Mouse (Mus musculus): Measurements from ENCODE around the gene Ppp1r21. TPM values are rescaled to one million over a fixed set of nuclear protein-coding genes. Genes with fewer than 3 reads are reported as not detected.

The Ppp1r21 gene
- polyA plus RNA-seq, 1 experiment from 2014 or later: 47.2 TPM

DNA sequence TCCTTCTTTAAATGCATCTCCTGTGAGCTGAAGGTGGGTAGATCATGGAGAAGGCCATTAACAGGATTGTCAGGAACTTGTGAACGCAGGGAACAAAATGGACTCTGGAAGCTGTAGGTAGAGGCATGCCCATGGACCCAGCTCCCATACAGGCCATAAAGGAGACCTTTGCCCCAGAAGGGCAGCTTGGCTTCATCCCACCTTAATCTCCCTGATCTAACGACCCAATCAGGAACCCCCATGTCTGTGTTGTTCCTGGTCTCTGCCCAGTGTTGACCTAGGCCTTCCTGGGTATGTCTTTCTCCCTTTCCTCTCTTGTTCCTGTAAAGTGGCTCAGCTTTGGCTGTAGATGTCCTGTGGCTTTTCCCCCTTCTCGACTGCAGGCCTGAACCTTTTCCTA lies 91.5 kb downstream of the Ppp1r21 start:
- Histone ChIP-seq H3K4me1 (ENCODE audit: control insufficient read depth, insufficient read depth, low read length) (no peaks in the 10 kb centered on the region), H3K9me3 (ENCODE audit: control insufficient read depth, low read length) (no peaks in the 10 kb centered on the region), H3K4me3 (replicated peaks; ENCODE audit: low read depth, low read length) (no peak overlapping the region), H3K36me3 (ENCODE audit: control insufficient read depth, insufficient read depth, low read length) (no peaks in the 10 kb centered on the region), H3K4me2 (ENCODE audit: low read length) (no peak overlapping the region), H3K9ac (replicated peaks; ENCODE audit: low read length) (no peak overlapping the region), H3K27ac (replicated peaks; ENCODE audit: low read depth, low read length) (no peak overlapping the region), H3K27me3 (ENCODE audit: control insufficient read depth, insufficient read depth, low read length) (no peaks in the 10 kb centered on the region)
- 93% methylated on average over 3 of the region's 3 CpGs for WGBS
- no peak for DNase-seq
- ATAC-seq (ENCODE audit: low FRiP score, low TSS enrichment): no peak

DNA sequence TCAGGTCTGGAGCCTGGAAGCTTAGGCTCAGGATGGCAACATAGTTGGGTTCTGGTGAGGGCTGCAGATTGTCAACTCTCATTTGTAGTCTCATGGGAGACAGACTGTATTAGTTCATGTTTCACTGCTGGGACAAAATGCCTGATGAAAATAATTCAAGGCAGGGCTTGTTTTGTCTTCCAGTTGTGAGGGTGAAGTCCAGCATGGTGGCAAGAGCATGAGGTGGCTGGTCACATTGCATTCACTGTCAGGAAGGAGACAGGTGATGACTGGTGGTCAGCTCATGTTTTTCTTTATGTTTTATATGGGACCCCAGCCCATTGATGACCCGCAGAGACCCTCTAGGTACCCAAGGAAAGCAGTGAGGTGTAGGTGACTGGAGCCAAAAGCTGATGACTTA lies 92.8 kb downstream of the Ppp1r21 start:
- Histone ChIP-seq H3K36me3 (ENCODE audit: control insufficient read depth, insufficient read depth, low read length) (no peaks in the 10 kb centered on the region), H3K9ac (replicated peaks; ENCODE audit: low read length) (no peak overlapping the region), H3K4me3 (replicated peaks; ENCODE audit: low read depth, low read length) (no peak overlapping the region), H3K27me3 (ENCODE audit: control insufficient read depth, insufficient read depth, low read length) (no peaks in the 10 kb centered on the region), H3K9me3 (ENCODE audit: control insufficient read depth, low read length) (no peaks in the 10 kb centered on the region), H3K4me2 (ENCODE audit: low read length) (no peak overlapping the region), H3K27ac (replicated peaks; ENCODE audit: low read depth, low read length) (no peak overlapping the region), H3K4me1 (ENCODE audit: control insufficient read depth, insufficient read depth, low read length) (no peaks in the 10 kb centered on the region)
- ATAC-seq (ENCODE audit: low FRiP score, low TSS enrichment) (no peak), DNase-seq (no peak)
- WGBS: 94% methylated on average over 1 of the region's 1 CpGs

DNA sequence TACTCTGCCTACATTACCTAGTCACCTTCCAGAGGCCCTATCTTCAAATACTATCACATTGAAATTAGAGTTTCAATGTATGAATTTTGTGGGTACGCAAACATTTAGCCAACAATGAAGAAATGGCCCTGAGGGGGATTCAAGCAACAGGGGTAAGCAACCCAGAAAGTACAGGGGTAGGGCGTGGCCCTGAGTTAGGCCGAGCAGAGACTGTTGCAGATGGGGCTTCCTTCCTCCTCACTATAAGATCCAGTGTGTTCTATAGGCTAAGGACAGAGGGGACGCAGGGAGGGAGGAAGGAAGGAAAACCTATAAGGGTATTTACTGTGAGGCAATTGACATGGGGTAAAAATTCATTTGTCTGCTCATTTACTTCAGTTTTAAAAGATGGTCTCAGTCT lies 94.5 kb downstream of the Ppp1r21 start:
- no peak overlapping the region for H3K4me3 ChIP-seq (replicated peaks; ENCODE audit: low read depth, low read length)
- H3K27ac ChIP-seq (replicated peaks; ENCODE audit: low read depth, low read length): no peak overlapping the region
- WGBS: 93% methylated on average over 4 of the region's 4 CpGs
- H3K9me3 ChIP-seq (ENCODE audit: control insufficient read depth, low read length): no peaks in the 10 kb centered on the region
- no peak overlapping the region for H3K9ac ChIP-seq (replicated peaks; ENCODE audit: low read length)
- no peak overlapping the region for H3K4me2 ChIP-seq (ENCODE audit: low read length)
- H3K36me3 ChIP-seq (ENCODE audit: control insufficient read depth, insufficient read depth, low read length): no peaks in the 10 kb centered on the region
- no peaks in the 10 kb centered on the region for H3K27me3 ChIP-seq (ENCODE audit: control insufficient read depth, insufficient read depth, low read length)
- DNase-seq (no peak), ATAC-seq (ENCODE audit: low FRiP score, low TSS enrichment) (no peak)
- peaks cover 3% of the 10 kb centered on the region; the same call in 1 of the 2 replicates for H3K4me1 ChIP-seq (ENCODE audit: control insufficient read depth, insufficient read depth, low read length)

DNA sequence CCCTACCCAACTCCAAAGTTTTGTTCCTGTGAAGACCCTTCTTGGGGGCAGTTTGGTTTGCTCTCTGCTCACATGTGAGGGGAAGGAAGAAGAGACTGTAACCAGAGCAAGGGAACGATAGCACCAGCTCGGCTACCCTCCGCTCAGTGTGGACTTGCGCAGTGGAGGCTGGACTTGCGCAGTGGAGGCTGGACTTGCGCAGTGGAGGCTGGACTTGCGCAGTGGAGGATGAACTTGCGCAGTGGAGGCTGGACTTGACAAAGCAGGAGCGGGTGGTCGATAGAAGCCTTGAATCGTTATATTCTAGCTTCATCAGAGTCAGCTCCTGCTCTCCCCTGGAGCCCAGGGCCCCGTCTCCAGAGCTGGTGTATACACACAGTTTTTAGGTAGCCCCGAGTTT lies 95.4 kb downstream of the Ppp1r21 start:
- H3K27ac ChIP-seq (replicated peaks; ENCODE audit: low read depth, low read length): no peak overlapping the region
- H3K4me2 ChIP-seq (ENCODE audit: low read length): no peak overlapping the region
- DNase-seq: no peak
- H3K9me3 ChIP-seq (ENCODE audit: control insufficient read depth, low read length): no peaks in the 10 kb centered on the region
- ATAC-seq (ENCODE audit: low FRiP score, low TSS enrichment): no peak
- 93% methylated on average over 13 of the region's 13 CpGs for WGBS
- H3K9ac ChIP-seq (replicated peaks; ENCODE audit: low read length): no peak overlapping the region
- peaks cover 13% of the 10 kb centered on the region for H3K4me1 ChIP-seq (ENCODE audit: control insufficient read depth, insufficient read depth, low read length)
- no peak overlapping the region for H3K4me3 ChIP-seq (replicated peaks; ENCODE audit: low read depth, low read length)
- no peaks in the 10 kb centered on the region for H3K27me3 ChIP-seq (ENCODE audit: control insufficient read depth, insufficient read depth, low read length)
- H3K36me3 ChIP-seq (ENCODE audit: control insufficient read depth, insufficient read depth, low read length): no peaks in the 10 kb centered on the region

DNA sequence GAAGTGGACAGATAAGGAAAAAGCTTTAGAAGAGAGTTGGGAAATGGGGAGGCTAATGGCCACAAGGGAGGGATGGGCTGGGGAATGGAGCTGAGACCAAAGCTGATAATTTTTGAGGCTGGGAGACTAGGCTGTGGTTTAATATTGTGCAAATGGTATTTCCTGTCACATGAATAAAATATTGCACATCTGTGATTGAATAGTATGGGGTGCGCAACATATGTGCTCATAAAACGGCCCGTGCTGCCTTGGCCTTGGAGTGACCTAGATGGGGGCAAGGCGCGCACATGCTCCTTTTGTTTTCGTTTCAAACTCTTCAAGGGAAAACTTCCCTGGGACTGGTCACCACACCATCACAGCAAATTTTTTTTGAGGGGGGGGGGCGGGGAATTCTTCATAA lies 96.0 kb downstream of the Ppp1r21 start:
- Histone ChIP-seq H3K4me1 (ENCODE audit: control insufficient read depth, insufficient read depth, low read length) (peaks cover 14% of the 10 kb centered on the region), H3K27ac (replicated peaks; ENCODE audit: low read depth, low read length) (no peak overlapping the region), H3K9me3 (ENCODE audit: control insufficient read depth, low read length) (no peaks in the 10 kb centered on the region), H3K4me2 (ENCODE audit: low read length) (no peak overlapping the region), H3K4me3 (replicated peaks; ENCODE audit: low read depth, low read length) (no peak overlapping the region), H3K27me3 (ENCODE audit: control insufficient read depth, insufficient read depth, low read length) (no peaks in the 10 kb centered on the region), H3K9ac (replicated peaks; ENCODE audit: low read length) (no peak overlapping the region), H3K36me3 (ENCODE audit: control insufficient read depth, insufficient read depth, low read length) (no peaks in the 10 kb centered on the region)
- no peak for DNase-seq
- no peak for ATAC-seq (ENCODE audit: low FRiP score, low TSS enrichment)
- WGBS: 76% methylated on average over 7 of the region's 7 CpGs

DNA sequence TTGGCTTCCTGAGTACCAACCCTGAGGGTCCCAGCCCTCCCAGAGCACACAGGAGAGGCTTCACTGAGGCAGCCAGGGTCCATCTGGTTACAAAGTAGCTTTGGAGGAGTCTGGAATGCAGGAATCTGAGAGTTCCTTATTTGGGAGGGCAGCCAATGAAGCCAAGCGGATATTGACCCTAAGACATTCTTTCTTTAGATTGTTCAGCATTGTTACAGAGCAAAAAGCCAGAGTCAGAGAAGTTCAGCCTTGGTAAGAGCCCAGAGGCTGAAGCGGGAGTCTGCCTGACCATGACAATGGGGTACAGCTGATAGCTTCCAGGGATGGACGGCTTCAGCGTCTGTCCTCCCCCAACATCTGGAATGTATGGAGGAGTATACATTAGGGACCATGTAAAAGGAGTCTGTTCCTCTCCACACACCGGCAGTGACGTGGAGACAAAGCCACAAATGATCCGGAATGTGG lies 96.5 kb downstream of the Ppp1r21 start:
- H3K4me2 ChIP-seq (ENCODE audit: low read length): no peak overlapping the region
- H3K9me3 ChIP-seq (ENCODE audit: control insufficient read depth, low read length): no peaks in the 10 kb centered on the region
- ATAC-seq (ENCODE audit: low FRiP score, low TSS enrichment) (no peak), DNase-seq (no peak)
- no peak overlapping the region for H3K4me3 ChIP-seq (replicated peaks; ENCODE audit: low read depth, low read length)
- peaks cover 14% of the 10 kb centered on the region for H3K4me1 ChIP-seq (ENCODE audit: control insufficient read depth, insufficient read depth, low read length)
- WGBS: 51% methylated on average over 7 of the region's 7 CpGs
- H3K9ac ChIP-seq (replicated peaks; ENCODE audit: low read length): no peak overlapping the region
- no peak overlapping the region for H3K27ac ChIP-seq (replicated peaks; ENCODE audit: low read depth, low read length)
- no peaks in the 10 kb centered on the region for H3K27me3 ChIP-seq (ENCODE audit: control insufficient read depth, insufficient read depth, low read length)
- H3K36me3 ChIP-seq (ENCODE audit: control insufficient read depth, insufficient read depth, low read length): no peaks in the 10 kb centered on the region

DNA sequence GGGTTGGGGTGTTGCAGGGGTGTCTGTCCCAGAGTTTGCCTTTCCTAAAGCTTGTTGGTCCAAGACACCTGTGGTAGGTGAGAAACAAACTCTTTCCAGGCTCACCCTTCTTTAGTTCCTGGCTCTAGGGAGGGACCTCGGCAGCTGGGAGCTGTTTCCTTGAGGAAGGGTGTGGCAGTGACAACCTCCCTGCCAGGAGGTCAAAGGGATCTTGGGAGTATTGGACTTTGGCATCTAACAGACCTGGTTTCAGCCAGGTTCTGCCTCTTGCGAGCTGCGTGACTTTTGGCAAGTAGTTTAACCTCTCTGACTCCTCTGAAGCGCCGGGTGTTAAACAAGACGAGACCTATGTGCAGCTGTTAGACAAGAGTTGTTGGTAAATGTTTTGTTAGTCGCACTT lies 97.2 kb downstream of the Ppp1r21 start:
- Histone ChIP-seq H3K36me3 (ENCODE audit: control insufficient read depth, insufficient read depth, low read length) (no peaks in the 10 kb centered on the region), H3K4me1 (ENCODE audit: control insufficient read depth, insufficient read depth, low read length) (peaks cover 14% of the 10 kb centered on the region), H3K4me2 (ENCODE audit: low read length) (no peak overlapping the region), H3K27ac (replicated peaks; ENCODE audit: low read depth, low read length) (no peak overlapping the region), H3K27me3 (ENCODE audit: control insufficient read depth, insufficient read depth, low read length) (no peaks in the 10 kb centered on the region), H3K9me3 (ENCODE audit: control insufficient read depth, low read length) (no peaks in the 10 kb centered on the region), H3K4me3 (replicated peaks; ENCODE audit: low read depth, low read length) (no peak overlapping the region), H3K9ac (replicated peaks; ENCODE audit: low read length) (no peak overlapping the region)
- WGBS: 85% methylated on average over 7 of the region's 7 CpGs
- DNase-seq (no peak), ATAC-seq (ENCODE audit: low FRiP score, low TSS enrichment) (no peak)

DNA sequence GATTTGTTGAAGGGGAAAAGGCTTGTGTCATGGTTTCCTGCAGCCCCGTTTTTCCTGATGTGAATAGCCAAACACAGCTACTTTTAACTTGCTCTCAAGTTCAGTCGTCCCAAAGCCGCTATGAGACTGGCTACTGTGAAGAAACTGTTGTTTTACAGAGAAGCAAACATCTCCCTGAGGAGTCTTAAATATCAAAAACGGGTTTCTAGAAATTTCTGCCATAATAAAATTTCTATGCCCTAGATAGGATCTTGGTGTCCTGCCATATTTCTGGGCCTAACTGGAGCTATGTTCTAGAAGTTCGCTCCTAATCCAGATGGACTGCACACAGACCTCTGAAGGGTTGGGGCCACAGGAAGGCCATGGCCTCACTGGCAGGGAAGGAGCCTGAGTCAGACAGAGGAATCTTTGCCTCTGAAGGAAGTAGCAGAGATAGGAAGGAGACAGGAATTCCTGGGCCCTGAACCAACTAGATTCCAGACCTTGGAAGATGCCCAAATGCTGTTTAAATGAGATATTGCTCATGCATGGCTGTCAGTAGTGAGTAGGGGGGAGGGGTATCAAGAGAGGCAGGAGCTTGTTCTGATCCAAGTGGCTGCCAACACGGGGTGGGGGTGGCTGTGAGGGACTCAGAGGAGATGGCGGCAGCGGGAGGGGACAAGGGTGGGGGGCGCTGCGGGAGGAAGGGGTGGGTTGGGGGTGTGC lies 98.9 kb downstream of the Ppp1r21 start:
- no peak overlapping the region for H3K4me2 ChIP-seq (ENCODE audit: low read length)
- DNase-seq (peak; percentile 58), ATAC-seq (ENCODE audit: low FRiP score, low TSS enrichment) (peak; percentile 54; the same call in 1 of the 2 replicates)
- H3K4me1 ChIP-seq (ENCODE audit: control insufficient read depth, insufficient read depth, low read length): peaks cover 14% of the 10 kb centered on the region
- no peak overlapping the region for H3K4me3 ChIP-seq (replicated peaks; ENCODE audit: low read depth, low read length)
- H3K27ac ChIP-seq (replicated peaks; ENCODE audit: low read depth, low read length): peak overlapping the region; percentile 33; the same call in 1 of the 2 replicates
- H3K36me3 ChIP-seq (ENCODE audit: control insufficient read depth, insufficient read depth, low read length): no peaks in the 10 kb centered on the region
- no peaks in the 10 kb centered on the region for H3K27me3 ChIP-seq (ENCODE audit: control insufficient read depth, insufficient read depth, low read length)
- no peak overlapping the region for H3K9ac ChIP-seq (replicated peaks; ENCODE audit: low read length)
- 48% methylated on average over 9 of the region's 10 CpGs for WGBS
- no peaks in the 10 kb centered on the region for H3K9me3 ChIP-seq (ENCODE audit: control insufficient read depth, low read length)

DNA sequence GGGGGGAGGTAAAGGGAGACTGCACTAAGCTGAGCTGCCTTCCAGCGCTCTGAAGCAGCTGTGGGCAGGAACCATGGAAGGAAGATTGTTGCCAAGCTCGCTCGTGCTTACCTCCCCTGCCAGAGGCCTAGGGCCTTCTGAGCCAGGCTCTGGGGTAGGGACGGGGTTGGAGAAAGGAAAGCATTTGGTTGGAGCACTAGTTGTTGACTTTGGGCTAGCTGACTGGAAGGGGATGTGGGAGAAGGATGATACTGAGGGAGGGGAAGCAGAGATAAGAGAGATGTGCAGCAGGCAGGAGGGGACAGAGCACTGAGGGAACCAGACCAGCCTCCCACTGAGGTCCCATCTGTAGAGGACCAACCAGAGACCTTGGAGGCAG lies 99.5 kb downstream of the Ppp1r21 start:
- DNase-seq (peak; percentile 49), ATAC-seq (ENCODE audit: low FRiP score, low TSS enrichment) (0 out of 2 replicates have a peak, but pooled peaks have one; percentile 41)
- no peak overlapping the region for H3K4me3 ChIP-seq (replicated peaks; ENCODE audit: low read depth, low read length)
- peak overlapping the region; percentile 33; the same call in 1 of the 2 replicates for H3K27ac ChIP-seq (replicated peaks; ENCODE audit: low read depth, low read length)
- no peaks in the 10 kb centered on the region for H3K27me3 ChIP-seq (ENCODE audit: control insufficient read depth, insufficient read depth, low read length)
- peaks cover 14% of the 10 kb centered on the region for H3K4me1 ChIP-seq (ENCODE audit: control insufficient read depth, insufficient read depth, low read length)
- H3K9ac ChIP-seq (replicated peaks; ENCODE audit: low read length): no peak overlapping the region
- no peaks in the 10 kb centered on the region for H3K36me3 ChIP-seq (ENCODE audit: control insufficient read depth, insufficient read depth, low read length)
- no peak overlapping the region for H3K4me2 ChIP-seq (ENCODE audit: low read length)
- H3K9me3 ChIP-seq (ENCODE audit: control insufficient read depth, low read length): no peaks in the 10 kb centered on the region
- WGBS: 28% methylated on average over 4 of the region's 4 CpGs

Data from midbrain, embryonic 14.5 days (tissue).